Comparison of ENCODE assay signal across 9 mouse cellular contexts in the genomic region with DNA sequence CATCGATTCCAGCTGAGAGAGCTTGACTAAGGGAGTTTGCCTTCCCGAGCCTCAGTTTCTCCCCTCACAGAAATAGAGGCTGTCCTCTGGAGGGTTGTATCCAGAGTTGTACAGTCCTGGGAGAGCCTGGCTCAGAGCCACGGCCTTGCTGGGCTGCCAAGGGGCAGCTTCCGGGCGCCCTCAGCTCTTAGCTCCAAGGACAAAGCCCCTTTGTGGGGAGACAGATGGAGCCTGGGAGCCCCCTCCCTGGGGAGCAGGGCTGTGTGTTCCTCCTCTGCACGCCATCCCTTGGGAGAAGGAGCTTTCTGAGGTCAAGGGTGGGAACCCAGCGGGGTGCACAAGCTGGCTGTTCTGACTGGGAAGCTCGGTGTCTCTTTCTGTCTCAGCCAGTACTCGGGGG. TPM values are rescaled to one million over a fixed set of nuclear protein-coding genes. Genes with fewer than 3 reads are reported as not detected.
DNase-seq lines count a peak whose midpoint lies in the region; ATAC-seq and TF ChIP-seq lines count a peak whose summit lies in the region.
"Had no signal": no experiment of that assay in that cellular context is flagged by ENCODE, and none has a peak within 500 bp of the region (broad histone marks: within the 10 kb centered on the region; RNA-seq: fewer than 3 reads in every experiment).

No protein-coding gene starts in this region.

- no peaks in the 10 kb centered on the region for H3K9me3 ChIP-seq in heart, embryonic 12.5 days (replicated peaks)
- no peaks in the 10 kb centered on the region for H3K9me3 ChIP-seq in ES-Bruce4 (replicated peaks; ENCODE audit: control insufficient read depth, insufficient read depth, low read length, poor library complexity, severe bottlenecking)
- H3K9me3 ChIP-seq in forebrain, embryonic 12.5 days = no peaks in the 10 kb centered on the region
- no peaks in the 10 kb centered on the region for H3K9me3 ChIP-seq in stomach, postnatal 0 days (ENCODE audit: control insufficient read depth, low read length)

- intact Hi-C loops in heart, postnatal 10 days (cut with DNase I) = no loop called here
- intact Hi-C loops in left cerebral cortex, postnatal 4 days (cut with DNase I) = no loop called here

- H3K4me2 ChIP-seq in heart, embryonic 12.5 days = no peak overlapping the region
- H3K4me2 ChIP-seq in forebrain, embryonic 12.5 days = no peak overlapping the region
- H3K4me2 ChIP-seq in stomach, postnatal 0 days (replicated peaks; ENCODE audit: low read depth) = no peak overlapping the region

- peaks cover 81% of the 10 kb centered on the region for H3K4me1 ChIP-seq in heart, embryonic 12.5 days (replicated peaks)
- H3K4me1 ChIP-seq in ES-Bruce4 (ENCODE audit: control insufficient read depth, insufficient read depth, low read length) = peaks cover 20% of the 10 kb centered on the region
- H3K4me1 ChIP-seq in forebrain, embryonic 12.5 days = peaks cover 69% of the 10 kb centered on the region
- peaks cover 22% of the 10 kb centered on the region for H3K4me1 ChIP-seq in stomach, postnatal 0 days (replicated peaks; ENCODE audit: control insufficient read depth, insufficient read depth)

- no peak for DNase-seq in heart, postnatal 10 days
- DNase-seq in left cerebral cortex, postnatal 4 days = peak; percentile 75
- no peak for DNase-seq in stomach, postnatal 0 days (ENCODE audit: low spot score)
- DNase-seq in urinary bladder, postnatal 10 days (ENCODE audit: low spot score) = no peak

- H3K27ac ChIP-seq in heart, embryonic 12.5 days (ENCODE audit: poor library complexity, severe bottlenecking) = peak overlapping the region; percentile 33; the same call in 1 of the 2 replicates
- H3K27ac ChIP-seq in ES-Bruce4 (ENCODE audit: insufficient read depth, low read length) = no peak overlapping the region
- H3K27ac ChIP-seq in forebrain, embryonic 12.5 days = peak overlapping the region; percentile 73
- peak overlapping the region; percentile 91 for H3K27ac ChIP-seq in stomach, postnatal 0 days (replicated peaks)
- H3K27ac ChIP-seq: macrophage had no signal

- 71% methylated on average over 9 of the region's 9 CpGs for WGBS in heart, embryonic 12.5 days
- WGBS in forebrain, embryonic 12.5 days = 54% methylated on average over 9 of the region's 9 CpGs
- WGBS in stomach, postnatal 0 days = 70% methylated on average over 9 of the region's 9 CpGs

- no peak for TF ChIP-seq CTCF in ES-Bruce4 (IDR thresholded peaks at IDR 0.05; ENCODE audit: low read depth, low read length)
- TF ChIP-seq CTCF in stomach, postnatal 0 days (IDR thresholded peaks at IDR 0.05; ENCODE audit: low read depth) = no peak

- ATAC-seq in heart, embryonic 12.5 days (ENCODE audit: insufficient number of reproducible peaks, low FRiP score) = no peak
- ATAC-seq in forebrain, embryonic 12.5 days (ENCODE audit: low FRiP score) = 0 out of 2 replicates have a peak, but pooled peaks have one; percentile 21
- ATAC-seq in stomach, postnatal 0 days (ENCODE audit: low FRiP score, low TSS enrichment) = no peak
- ATAC-seq in cerebellum, adult (ENCODE audit: insufficient number of reproducible peaks, low FRiP score, low TSS enrichment) = no peak

- H3K9ac ChIP-seq in heart, embryonic 12.5 days = no peak overlapping the region
- H3K9ac ChIP-seq in ES-Bruce4 (ENCODE audit: low read depth, poor library complexity, severe bottlenecking) = no peak overlapping the region
- H3K9ac ChIP-seq in forebrain, embryonic 12.5 days = peak overlapping the region; percentile 36; the same call in 1 of the 2 replicates
- peak overlapping the region; percentile 31; the same call in 1 of the 2 replicates for H3K9ac ChIP-seq in stomach, postnatal 0 days (ENCODE audit: low read length)

- TF ChIP-seq EP300 in ES-Bruce4 (IDR thresholded peaks at IDR 0.05; ENCODE audit: insufficient read depth, low read depth, low read length) = 0 out of 2 replicates have a peak, but pooled peaks have one; percentile 43
- no peak for TF ChIP-seq EP300 in stomach, postnatal 0 days (optimal IDR thresholded peaks at IDR 0.05)

- no peak overlapping the region for H3K4me3 ChIP-seq in heart, embryonic 12.5 days
- no peak overlapping the region for H3K4me3 ChIP-seq in ES-Bruce4 (ENCODE audit: low read depth, low read length)
- no peak overlapping the region for H3K4me3 ChIP-seq in forebrain, embryonic 12.5 days (replicated peaks)
- no peak overlapping the region for H3K4me3 ChIP-seq in stomach, postnatal 0 days (ENCODE audit: low read depth, low read length)

- no peak for TF ChIP-seq POLR2A in ES-Bruce4 (IDR thresholded peaks at IDR 0.05; ENCODE audit: insufficient read depth, low read length)

- H3K36me3 ChIP-seq in heart, embryonic 12.5 days = peaks cover 9% of the 10 kb centered on the region; the same call in 1 of the 2 replicates
- no peaks in the 10 kb centered on the region for H3K36me3 ChIP-seq in ES-Bruce4 (ENCODE audit: control insufficient read depth, insufficient read depth, low read length, poor library complexity, severe bottlenecking)
- H3K36me3 ChIP-seq in forebrain, embryonic 12.5 days (replicated peaks) = peaks cover 44% of the 10 kb centered on the region
- peaks cover 8% of the 10 kb centered on the region; the same call in 1 of the 2 replicates for H3K36me3 ChIP-seq in stomach, postnatal 0 days (ENCODE audit: control insufficient read depth, insufficient read depth, low read length)

- no peaks in the 10 kb centered on the region for H3K27me3 ChIP-seq in heart, embryonic 12.5 days (replicated peaks)
- H3K27me3 ChIP-seq in ES-Bruce4 (ENCODE audit: control insufficient read depth, insufficient read depth, low read length, poor library complexity, severe bottlenecking) = no peaks in the 10 kb centered on the region
- no peaks in the 10 kb centered on the region for H3K27me3 ChIP-seq in forebrain, embryonic 12.5 days
- H3K27me3 ChIP-seq in stomach, postnatal 0 days (ENCODE audit: control insufficient read depth, insufficient read depth, low read length) = no peaks in the 10 kb centered on the region

RNA-seq across cellular contexts. Expression of a gene that starts 14.2 kb away (rescaled TPM):
- 10.9 and 13.4 TPM in 2 replicates for polyA plus RNA-seq in heart, embryonic 12.5 days (2016; fragmentation: Nextera tagmentation; extraction: Ambion mirVana)
- total RNA-seq in heart, postnatal 10 days (2021) = 1 to 10 TPM; 8.4 to 9.5 TPM
- polyA plus RNA-seq in ES-Bruce4 (2011; ENCODE audit: insufficient read depth, insufficient read length, low read depth, missing spikeins) = 53.4 and 54.7 TPM in 2 replicates
- 35.1 and 38.0 TPM in 2 replicates for polyA plus RNA-seq in forebrain, embryonic 12.5 days (2016; fragmentation: Nextera tagmentation; extraction: Ambion mirVana)
- 10 to 100 TPM; 92.0 to 94.5 TPM for total RNA-seq in left cerebral cortex, postnatal 4 days (2021)
- polyA plus RNA-seq in stomach, postnatal 0 days (2015; fragmentation: Nextera tagmentation; extraction: Ambion mirVana) = 12.0 and 12.9 TPM in 2 replicates

Comparison
In these comparisons a context has a peak if more than half of its experiments do, and no peak if none do; other contexts are left out.
1. H3K9ac ChIP-seq: peak in forebrain, embryonic 12.5 days (single experiment) and stomach, postnatal 0 days (single experiment); none in heart, embryonic 12.5 days (single experiment) and ES-Bruce4 (single experiment).